Mouse (Mus musculus): ENCODE measurements around the gene Cacng5.
A peak's percentile ranks its signal among the peaks of the same experiment; 100 is the strongest.

Cacng5 gene

GRCm38 (mm10) chr11:107876840-107877239 lies 38.0 kb downstream of the Cacng5 start:
- no peak for DNase-seq (ENCODE audit: low spot score)

GRCm38 (mm10) chr11:107875861-107876494 lies 38.9 kb downstream of the Cacng5 start:
- DNase-seq (ENCODE audit: low spot score), result no peak

- DNase-seq (ENCODE audit: low spot score), result no peak
Observed at GRCm38 (mm10) chr11:107872743-107873142, 42.1 kb downstream of the Cacng5 start.

DNA sequence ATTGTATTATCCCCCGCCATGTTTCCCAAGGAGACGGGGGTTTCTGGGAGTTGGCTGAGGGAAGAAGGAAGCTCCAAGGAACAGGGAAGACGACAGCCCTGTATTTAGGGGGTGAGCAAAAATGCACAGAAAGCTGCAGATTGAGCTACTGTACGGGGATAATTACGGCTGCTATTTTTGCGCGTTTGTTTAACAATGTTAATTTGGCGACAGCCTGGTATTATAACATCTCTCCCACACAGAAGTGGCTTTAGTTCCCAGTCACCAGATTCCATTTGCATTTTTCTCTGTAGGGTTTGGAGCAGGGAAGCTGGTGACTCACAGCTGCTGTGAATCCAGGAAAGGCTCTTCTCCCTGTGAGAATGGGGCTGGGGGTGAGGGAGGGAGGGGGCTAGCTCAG lies 47.3 kb downstream of the Cacng5 start:
- no peak for DNase-seq (ENCODE audit: low spot score)

DNA sequence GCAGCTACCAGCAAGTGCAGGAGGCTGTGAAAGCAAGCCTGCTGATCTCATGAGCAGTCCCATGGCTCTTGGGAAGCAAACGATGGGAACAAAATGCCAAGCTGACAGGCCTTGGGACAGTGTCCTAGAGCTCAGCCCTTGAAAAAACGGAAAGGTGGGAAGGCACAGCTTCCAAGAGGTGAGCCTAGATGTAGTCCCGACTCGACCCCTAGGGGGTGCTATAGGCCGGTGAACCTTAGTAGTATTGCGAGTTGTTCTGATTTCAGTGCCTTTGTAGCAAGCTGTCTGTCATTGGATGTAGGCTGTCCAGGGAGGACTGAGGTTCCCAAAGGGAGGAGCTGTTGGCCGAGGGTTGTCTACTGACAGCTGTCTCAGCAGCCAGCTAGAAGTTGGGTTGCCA lies 49.7 kb downstream of the Cacng5 start:
- DNase-seq (ENCODE audit: low spot score), result peak; percentile 52

DNA sequence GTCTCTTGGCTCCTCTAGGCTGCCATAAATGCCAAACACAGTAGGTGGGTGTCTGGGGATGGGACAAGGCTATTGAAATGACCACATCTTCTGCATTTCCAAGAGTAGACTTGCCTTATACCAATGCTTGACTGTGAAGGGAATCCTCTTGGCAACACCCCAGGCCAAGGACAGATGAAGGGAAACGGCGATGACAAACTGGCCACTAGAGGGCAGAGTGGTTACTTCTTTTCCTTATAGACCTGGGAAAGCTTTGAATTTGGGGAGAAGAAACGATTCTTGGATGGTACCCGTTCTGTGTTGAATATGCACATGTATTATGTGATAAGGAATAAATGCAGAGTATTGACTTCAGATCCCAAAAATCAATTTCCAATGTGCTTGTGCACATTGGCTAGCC lies 50.8 kb downstream of the Cacng5 start:
- DNase-seq (ENCODE audit: low spot score), result peak; percentile 41

DNA sequence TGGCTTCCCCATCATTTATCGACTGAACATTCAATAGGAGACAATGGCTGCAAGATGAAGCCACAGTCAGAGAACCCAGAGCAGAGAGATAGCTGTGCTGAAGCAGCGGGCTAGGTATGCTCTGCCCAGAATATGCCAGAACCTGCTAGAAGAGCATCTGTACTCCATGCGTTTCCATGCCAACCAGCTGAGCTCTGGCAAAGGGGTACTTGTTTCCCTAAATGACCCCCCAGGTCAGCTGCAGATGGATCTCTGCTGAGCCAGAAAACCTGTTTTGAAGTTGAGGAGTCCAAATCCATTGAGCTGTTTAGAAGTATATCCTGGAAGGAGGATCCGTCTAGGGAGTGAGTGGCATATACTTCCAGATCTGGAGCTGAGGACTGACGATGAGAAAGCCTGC lies 53.1 kb downstream of the Cacng5 start:
- DNase-seq (ENCODE audit: low spot score), result no peak

DNA sequence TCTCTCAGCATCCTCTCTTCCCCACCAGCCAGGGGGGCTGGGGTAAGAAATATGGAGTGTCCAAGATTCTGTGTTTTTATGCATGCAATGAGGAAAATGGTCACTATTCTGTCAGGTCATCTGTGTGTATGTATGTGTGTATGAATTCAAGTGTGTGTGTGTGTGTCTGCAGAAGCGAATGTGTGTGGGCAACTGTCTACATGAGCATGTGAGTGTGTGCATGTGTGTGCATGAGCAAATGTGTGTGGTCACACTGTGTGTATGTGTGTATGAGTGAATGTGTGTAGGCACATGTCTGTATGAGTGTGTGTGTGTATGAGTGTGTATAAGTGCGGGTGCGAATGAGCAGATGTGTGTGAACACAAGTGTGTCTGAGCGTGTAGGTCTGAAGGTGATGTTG lies 55.0 kb downstream of the Cacng5 start:
- no peak for DNase-seq (ENCODE audit: low spot score)

DNA sequence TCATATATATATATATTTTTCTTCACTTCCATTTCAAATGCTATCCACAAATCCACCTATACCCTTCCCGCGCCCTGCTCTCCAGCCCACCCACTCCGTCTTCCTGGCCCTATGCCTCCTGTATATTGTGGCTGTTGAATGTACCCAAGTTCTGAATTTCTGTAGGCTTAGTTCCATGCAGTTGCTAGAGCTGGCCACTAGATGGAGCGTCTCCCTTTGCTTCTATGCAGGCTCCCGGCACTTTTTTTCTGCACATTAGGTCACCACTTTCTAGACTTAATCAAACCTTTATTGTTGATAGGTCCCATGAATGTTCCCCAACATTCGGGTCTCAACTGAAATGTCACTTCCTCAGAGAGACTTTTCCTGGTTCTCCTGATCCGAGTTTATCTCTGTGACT lies 55.6 kb downstream of the Cacng5 start:
- DNase-seq (ENCODE audit: low spot score), result no peak

- peak; percentile 24 for DNase-seq (ENCODE audit: low spot score)
Observed at GRCm38 (mm10) chr11:107853088-107853487, 61.8 kb downstream of the Cacng5 start.

DNA sequence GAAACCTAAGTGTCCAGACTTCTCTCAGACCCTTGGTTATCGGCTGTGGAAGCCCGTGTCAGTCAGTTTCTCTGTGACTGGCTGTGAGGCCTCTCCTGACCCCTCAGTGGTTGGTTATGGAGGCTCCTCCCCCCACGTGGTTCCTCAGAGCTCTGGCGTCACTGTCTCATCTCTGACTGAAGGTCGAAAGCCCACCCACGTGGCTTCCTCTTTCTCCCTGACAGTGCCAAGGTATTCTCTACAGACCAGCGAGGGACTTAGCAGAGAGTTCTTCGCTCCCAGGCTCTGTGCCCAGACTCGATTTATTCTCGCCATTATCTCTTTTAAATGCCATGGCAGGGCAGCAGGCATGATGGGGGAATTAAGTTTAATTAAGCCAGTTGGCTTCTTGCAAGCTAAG lies 65.2 kb downstream of the Cacng5 start:
- DNase-seq (ENCODE audit: low spot score), result no peak

GRCm38 (mm10) chr11:107844175-107844574 lies 70.7 kb downstream of the Cacng5 start:
- DNase-seq (ENCODE audit: low spot score), result no peak

- no peak for DNase-seq (ENCODE audit: low spot score)
Observed at GRCm38 (mm10) chr11:107833351-107834040, 81.4 kb downstream of the Cacng5 start.

Data from ovary, postnatal 10 days (tissue).